Mouse (Mus musculus): ENCODE data around the gene Invs. TPM values are rescaled to one million over a fixed set of nuclear protein-coding genes. Genes with fewer than 3 reads are reported as not detected.

Invs gene
- polyA plus RNA-seq, 1 experiment from 2014 or later, result 7.7 TPM

DNA sequence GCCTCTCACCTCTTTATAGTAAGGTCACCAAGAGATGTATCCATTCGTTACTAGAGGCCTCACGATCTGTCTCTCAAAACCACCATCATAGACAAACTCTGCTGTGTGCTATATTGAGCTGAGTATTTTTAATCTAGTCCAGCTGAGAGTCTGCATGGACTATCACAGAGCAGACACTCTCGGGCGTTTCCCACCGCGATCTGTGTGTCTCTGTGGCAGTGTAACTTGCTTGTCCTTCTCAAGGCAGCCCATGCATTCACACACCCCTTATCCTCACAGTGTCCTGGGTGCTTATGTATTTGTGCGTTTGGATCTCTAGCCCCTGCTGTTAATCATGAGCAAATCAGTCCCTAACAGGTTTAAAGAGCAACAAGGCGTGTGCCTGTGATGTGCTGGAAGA is 133.9 kb downstream of the Invs start:
- no peak for ATAC-seq (ENCODE audit: low read depth)
- Histone ChIP-seq H3K4me1 (replicated peaks) (no peaks in the 10 kb centered on the region), H3K36me3 (no peaks in the 10 kb centered on the region), H3K4me3 (no peak overlapping the region), H3K9ac (no peak overlapping the region), H3K9me3 (no peaks in the 10 kb centered on the region), H3K4me2 (no peak overlapping the region), H3K27ac (replicated peaks) (no peak overlapping the region), H3K27me3 (no peaks in the 10 kb centered on the region)
- WGBS, result 93% methylated on average over 8 of the region's 8 CpGs

DNA sequence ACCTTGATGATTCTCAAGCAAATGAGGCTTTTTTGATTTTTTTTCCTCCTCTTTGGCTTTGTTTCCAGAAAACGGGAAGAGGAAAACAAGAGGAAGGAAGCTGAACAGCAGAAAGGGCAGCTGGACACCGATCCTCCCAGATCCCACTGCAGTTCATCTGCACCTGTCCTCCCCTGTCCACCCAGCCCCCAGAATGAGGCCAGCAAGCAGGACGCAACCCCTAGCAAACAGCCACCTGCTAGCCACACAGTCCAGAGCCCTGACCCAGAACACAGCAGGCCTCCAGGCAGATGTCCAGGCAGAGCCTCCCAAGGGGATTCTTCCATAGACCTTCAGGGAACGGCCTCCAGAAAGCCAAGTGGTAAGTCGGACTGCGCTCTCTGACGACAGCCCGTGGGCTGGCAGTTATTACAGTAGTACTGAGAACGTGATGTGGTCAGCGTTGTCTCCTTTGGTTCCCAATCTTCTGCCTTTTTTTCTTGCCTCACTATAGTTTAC is 136.3 kb downstream of the Invs start:
- H3K9ac ChIP-seq, result no peak overlapping the region
- no peak overlapping the region for H3K4me2 ChIP-seq
- H3K36me3 ChIP-seq, result peaks cover 6% of the 10 kb centered on the region; the same call in 1 of the 2 replicates
- WGBS, result 83% methylated on average over 10 of the region's 10 CpGs
- no peaks in the 10 kb centered on the region for H3K27me3 ChIP-seq
- no peak overlapping the region for H3K4me3 ChIP-seq
- H3K27ac ChIP-seq (replicated peaks), result no peak overlapping the region
- ATAC-seq (ENCODE audit: low read depth), result no peak
- no peaks in the 10 kb centered on the region for H3K9me3 ChIP-seq
- H3K4me1 ChIP-seq (replicated peaks), result no peaks in the 10 kb centered on the region

DNA sequence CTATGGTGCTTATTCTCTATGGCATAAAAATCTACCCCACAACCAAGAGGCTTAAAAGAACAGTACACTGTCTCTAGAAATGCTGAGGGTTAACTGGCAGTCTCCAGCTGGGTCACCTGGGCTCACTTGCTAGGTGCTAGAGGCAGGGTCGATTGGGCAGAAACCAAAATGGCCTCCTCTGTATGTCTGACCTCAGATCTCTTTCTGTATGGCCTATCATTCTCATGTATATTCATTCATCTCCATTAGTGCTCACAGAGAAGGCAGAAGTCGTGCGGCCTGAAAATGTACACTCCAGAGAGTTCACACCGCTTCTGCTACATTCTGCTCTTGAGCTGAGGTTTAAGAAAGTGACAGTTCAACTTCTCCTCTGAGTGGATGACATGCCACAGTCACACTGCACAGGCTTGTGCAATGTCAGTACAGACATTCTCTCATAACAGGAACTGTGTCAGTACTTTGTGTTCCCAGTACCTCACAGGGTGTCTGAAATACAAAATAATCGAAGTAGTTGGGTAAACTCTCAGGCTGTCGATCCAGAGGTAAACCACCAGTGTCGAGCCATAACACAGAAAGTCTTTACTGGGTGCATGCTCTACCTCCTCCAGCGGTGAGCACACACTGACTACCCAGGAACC is 139.4 kb downstream of the Invs start:
- H3K9me3 ChIP-seq, result no peaks in the 10 kb centered on the region
- H3K4me2 ChIP-seq, result no peak overlapping the region
- no peak for ATAC-seq (ENCODE audit: low read depth)
- no peaks in the 10 kb centered on the region for H3K4me1 ChIP-seq (replicated peaks)
- H3K27ac ChIP-seq (replicated peaks), result no peak overlapping the region
- 88% methylated on average over 8 of the region's 8 CpGs for WGBS
- no peaks in the 10 kb centered on the region for H3K27me3 ChIP-seq
- H3K4me3 ChIP-seq, result no peak overlapping the region
- H3K9ac ChIP-seq, result no peak overlapping the region
- H3K36me3 ChIP-seq, result peaks cover 21% of the 10 kb centered on the region

DNA sequence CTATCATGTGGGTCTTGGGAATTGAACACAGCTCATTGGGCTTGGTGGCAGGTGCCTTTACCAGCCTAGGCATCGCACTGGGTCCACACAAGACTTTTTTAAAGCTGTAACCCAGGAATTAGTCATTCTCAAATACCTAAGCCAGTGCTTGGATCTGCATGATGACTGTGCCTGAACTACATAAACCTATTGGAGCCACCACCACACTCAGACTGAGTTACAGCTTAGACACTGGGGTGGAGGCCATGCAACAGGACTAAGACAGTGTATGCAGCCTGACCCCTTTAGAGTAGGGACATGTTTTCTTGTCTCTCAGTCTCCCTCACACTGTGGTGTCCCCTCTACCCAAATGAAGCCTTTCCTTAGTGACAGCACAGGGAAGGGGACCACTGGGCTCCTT is 143.1 kb downstream of the Invs start:
- WGBS, result 96% methylated on average over 1 of the region's 1 CpGs
- H3K27ac ChIP-seq (replicated peaks), result no peak overlapping the region
- H3K4me3 ChIP-seq, result no peak overlapping the region
- no peak overlapping the region for H3K9ac ChIP-seq
- H3K4me2 ChIP-seq, result no peak overlapping the region
- H3K4me1 ChIP-seq (replicated peaks), result peaks cover 4% of the 10 kb centered on the region
- no peaks in the 10 kb centered on the region for H3K9me3 ChIP-seq
- peaks cover 21% of the 10 kb centered on the region for H3K36me3 ChIP-seq
- H3K27me3 ChIP-seq, result no peaks in the 10 kb centered on the region
- ATAC-seq (ENCODE audit: low read depth), result no peak

DNA sequence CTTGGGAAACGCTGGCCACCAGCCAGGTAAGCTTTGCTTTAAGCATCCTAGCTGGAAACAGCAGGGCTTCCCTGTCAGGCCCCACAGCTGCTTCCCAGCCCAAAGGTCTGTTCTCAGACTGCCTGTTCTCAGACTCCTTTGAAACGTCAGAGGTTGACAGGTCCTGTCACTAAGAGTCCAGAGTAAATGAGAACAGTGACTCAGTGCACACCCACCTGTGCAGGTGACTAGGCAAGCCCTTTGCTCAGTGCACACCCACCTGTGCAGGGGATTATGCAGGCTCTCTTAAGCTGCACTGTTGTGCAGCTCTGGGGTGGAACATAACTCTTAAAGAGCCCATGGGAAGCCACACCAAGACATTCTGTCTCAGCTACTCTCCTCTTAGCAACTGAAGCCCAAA is 144.2 kb downstream of the Invs start:
- WGBS, result 60% methylated on average over 2 of the region's 2 CpGs

DNA sequence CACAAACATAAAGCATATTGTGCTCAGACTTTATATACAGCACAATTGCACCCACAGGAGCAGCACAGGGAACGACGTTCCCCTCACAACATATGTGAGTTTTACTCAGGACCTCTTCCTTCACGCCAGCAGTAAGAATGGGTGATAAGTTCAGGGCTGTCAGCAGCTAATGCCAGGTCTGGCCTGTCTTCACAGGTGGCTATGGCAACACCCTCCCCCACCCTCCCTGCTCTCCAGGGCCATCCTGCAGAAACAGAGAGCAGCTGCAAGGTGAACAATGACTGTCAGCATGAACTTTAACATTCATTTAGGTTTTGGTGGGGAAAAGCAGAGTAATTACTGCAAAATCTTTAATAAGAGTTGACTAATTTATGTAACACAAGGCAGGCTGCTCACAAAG is 147.9 kb downstream of the Invs start:
- Histone ChIP-seq H3K9ac (no peak overlapping the region), H3K9me3 (no peaks in the 10 kb centered on the region), H3K36me3 (peaks cover 32% of the 10 kb centered on the region), H3K27me3 (no peaks in the 10 kb centered on the region), H3K4me1 (replicated peaks) (peaks cover 10% of the 10 kb centered on the region), H3K4me3 (no peak overlapping the region), H3K4me2 (no peak overlapping the region), H3K27ac (replicated peaks) (no peak overlapping the region)
- no peak for ATAC-seq (ENCODE audit: low read depth)
- 54% methylated on average over 3 of the region's 3 CpGs for WGBS

More for the DNA sequence above, 144.2 kb downstream of the Invs start:
- H3K4me2 ChIP-seq, result no peak overlapping the region
- H3K27ac ChIP-seq (replicated peaks), result no peak overlapping the region
- no peak overlapping the region for H3K9ac ChIP-seq
- peaks cover 25% of the 10 kb centered on the region for H3K36me3 ChIP-seq
- no peaks in the 10 kb centered on the region for H3K27me3 ChIP-seq
- no peak overlapping the region for H3K4me3 ChIP-seq
- no peaks in the 10 kb centered on the region for H3K9me3 ChIP-seq
- ATAC-seq (ENCODE audit: low read depth), result no peak
- peaks cover 10% of the 10 kb centered on the region for H3K4me1 ChIP-seq (replicated peaks)

DNA sequence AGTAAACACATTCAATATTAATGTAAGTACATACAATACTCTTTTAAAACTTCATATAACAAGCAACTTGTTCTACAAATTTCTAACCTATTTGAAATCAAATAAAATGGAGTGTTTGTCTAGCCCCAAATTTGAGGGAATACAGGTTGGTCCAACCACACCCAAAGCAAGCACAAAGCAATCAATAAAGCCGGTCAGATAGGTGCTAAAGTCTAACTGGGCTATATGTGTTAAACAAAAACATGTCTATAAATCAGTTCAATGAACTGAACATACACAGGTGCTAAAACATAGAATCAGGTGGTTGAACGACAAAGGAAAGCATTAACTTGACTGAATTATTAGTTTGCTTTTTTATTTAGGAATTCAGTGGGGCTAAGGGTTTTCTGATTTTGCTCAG is 148.5 kb downstream of the Invs start:
- Histone ChIP-seq H3K9me3 (no peaks in the 10 kb centered on the region), H3K36me3 (peaks cover 36% of the 10 kb centered on the region)
- WGBS, result 90% methylated on average over 2 of the region's 2 CpGs

DNA sequence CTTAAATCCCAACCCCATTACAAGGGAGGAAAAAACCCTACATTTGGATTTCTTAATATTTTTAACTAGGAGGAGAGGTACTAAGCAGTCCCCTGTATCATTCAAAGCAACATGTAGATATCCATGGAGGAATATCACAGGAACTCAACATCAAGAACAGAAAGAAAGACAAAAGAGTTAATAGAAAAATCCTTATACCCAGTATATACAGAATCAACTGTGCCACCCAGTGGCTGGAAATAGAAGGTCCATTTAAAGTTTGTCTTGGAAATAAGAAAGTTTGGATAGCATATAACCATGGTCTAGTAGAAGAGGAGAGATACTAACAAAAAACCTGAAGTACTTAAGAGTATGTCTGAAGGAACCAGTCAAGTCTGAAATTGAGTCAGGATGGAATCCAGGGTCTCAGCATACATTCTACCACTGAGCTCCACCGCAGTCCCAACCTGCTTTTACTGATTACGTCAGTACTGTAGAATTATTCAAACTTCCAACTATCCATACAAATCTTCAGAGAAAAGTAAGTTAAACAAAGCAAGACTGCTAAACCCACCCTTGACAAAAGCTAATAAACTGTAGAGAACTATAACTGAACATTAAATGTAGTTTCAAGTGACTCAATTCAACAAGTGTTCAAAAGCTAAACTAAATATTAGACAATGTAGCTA is 174.7 kb downstream of the Invs start:
- Histone ChIP-seq H3K9me3 (no peaks in the 10 kb centered on the region), H3K4me3 (no peak overlapping the region), H3K4me1 (replicated peaks) (no peaks in the 10 kb centered on the region), H3K27ac (replicated peaks) (no peak overlapping the region), H3K9ac (no peak overlapping the region), H3K36me3 (peaks cover 67% of the 10 kb centered on the region), H3K4me2 (no peak overlapping the region), H3K27me3 (no peaks in the 10 kb centered on the region)
- 100% methylated on average over 2 of the region's 2 CpGs for WGBS
- ATAC-seq (ENCODE audit: low read depth), result no peak

More for the DNA sequence above, 148.5 kb downstream of the Invs start:
- no peak overlapping the region for H3K27ac ChIP-seq (replicated peaks)
- no peaks in the 10 kb centered on the region for H3K27me3 ChIP-seq
- no peak overlapping the region for H3K4me3 ChIP-seq
- no peak overlapping the region for H3K4me2 ChIP-seq
- no peak for ATAC-seq (ENCODE audit: low read depth)
- no peak overlapping the region for H3K9ac ChIP-seq
- H3K4me1 ChIP-seq (replicated peaks), result peaks cover 10% of the 10 kb centered on the region

DNA sequence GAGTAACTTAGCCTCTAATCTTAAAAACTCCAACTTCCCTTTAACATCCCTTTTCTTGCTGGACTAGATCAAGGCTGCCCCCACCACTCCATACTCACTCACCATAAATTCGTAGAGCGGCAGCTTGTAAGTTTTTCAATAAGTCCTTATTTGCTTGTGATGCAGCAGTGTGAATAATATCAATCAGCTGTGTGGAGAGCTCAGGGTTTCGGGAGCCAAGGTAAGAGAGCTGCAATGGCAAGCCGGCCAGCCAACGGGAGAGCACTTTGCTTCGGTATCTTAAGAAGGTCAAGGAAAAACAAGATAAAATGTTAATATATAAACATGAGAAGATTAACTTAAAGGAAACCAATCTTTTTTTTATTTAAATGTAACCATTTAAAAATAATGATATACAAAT is 178.9 kb downstream of the Invs start:
- 93% methylated on average over 6 of the region's 6 CpGs for WGBS
- Histone ChIP-seq H3K9me3 (no peaks in the 10 kb centered on the region), H3K27ac (replicated peaks) (no peak overlapping the region), H3K4me3 (no peak overlapping the region), H3K27me3 (no peaks in the 10 kb centered on the region), H3K4me1 (replicated peaks) (no peaks in the 10 kb centered on the region), H3K4me2 (no peak overlapping the region), H3K9ac (no peak overlapping the region), H3K36me3 (peaks cover 55% of the 10 kb centered on the region)
- ATAC-seq (ENCODE audit: low read depth), result no peak

DNA sequence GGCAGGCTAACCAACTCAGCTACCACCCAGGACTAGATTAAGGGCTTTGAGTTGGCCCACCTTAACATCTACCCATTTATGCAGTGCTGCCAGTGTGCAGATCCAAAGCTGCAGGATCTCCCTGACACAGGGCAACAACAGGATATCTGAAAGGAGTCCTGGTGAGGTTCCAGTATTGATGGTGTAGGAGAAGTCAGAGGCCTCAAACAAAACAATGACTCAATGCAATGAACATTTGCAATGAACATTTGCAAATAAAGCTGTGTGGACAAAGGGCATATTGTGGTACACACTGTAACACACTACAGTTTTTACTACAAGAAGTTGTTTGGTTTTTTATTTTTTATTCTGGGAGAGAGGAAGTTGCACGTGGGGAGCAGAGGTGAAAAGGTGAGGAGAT is 181.5 kb downstream of the Invs start:
- WGBS, result 74% methylated on average over 1 of the region's 1 CpGs
- no peak for ATAC-seq (ENCODE audit: low read depth)

DNA sequence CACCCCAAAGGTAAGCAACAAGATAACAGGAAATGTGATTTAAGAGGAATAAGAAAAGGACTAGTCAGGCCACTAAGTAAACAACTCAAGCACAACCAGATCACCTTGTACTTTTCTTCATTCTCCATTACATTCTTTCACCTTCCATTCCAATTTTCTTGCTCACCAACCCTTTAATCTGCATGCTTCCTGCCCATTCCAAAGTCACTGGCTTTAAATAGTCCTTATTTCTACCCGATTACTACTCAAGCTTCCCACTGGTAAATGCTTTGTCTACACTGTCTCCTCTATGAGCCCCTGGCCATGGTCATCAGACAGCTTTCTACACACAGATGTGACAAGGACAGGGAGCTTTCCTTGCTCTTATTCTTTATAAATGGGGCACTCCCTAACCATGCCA is 191.4 kb downstream of the Invs start:
- H3K27ac ChIP-seq (replicated peaks), result no peak overlapping the region
- 37% methylated on average over 1 of the region's 1 CpGs for WGBS
- peak overlapping the region; percentile 95 for H3K9ac ChIP-seq
- peaks cover 20% of the 10 kb centered on the region for H3K36me3 ChIP-seq
- H3K9me3 ChIP-seq, result no peaks in the 10 kb centered on the region
- H3K4me2 ChIP-seq, result peak overlapping the region; percentile 95
- no peak for ATAC-seq (ENCODE audit: low read depth)
- no peaks in the 10 kb centered on the region for H3K27me3 ChIP-seq
- peaks cover 24% of the 10 kb centered on the region for H3K4me1 ChIP-seq (replicated peaks)
- no peak overlapping the region for H3K4me3 ChIP-seq

More for the DNA sequence above, 181.5 kb downstream of the Invs start:
- H3K4me3 ChIP-seq, result no peak overlapping the region
- no peak overlapping the region for H3K9ac ChIP-seq
- H3K4me1 ChIP-seq (replicated peaks), result no peaks in the 10 kb centered on the region
- no peak overlapping the region for H3K4me2 ChIP-seq
- no peaks in the 10 kb centered on the region for H3K9me3 ChIP-seq
- H3K36me3 ChIP-seq, result peaks cover 47% of the 10 kb centered on the region
- no peaks in the 10 kb centered on the region for H3K27me3 ChIP-seq
- no peak overlapping the region for H3K27ac ChIP-seq (replicated peaks)

DNA sequence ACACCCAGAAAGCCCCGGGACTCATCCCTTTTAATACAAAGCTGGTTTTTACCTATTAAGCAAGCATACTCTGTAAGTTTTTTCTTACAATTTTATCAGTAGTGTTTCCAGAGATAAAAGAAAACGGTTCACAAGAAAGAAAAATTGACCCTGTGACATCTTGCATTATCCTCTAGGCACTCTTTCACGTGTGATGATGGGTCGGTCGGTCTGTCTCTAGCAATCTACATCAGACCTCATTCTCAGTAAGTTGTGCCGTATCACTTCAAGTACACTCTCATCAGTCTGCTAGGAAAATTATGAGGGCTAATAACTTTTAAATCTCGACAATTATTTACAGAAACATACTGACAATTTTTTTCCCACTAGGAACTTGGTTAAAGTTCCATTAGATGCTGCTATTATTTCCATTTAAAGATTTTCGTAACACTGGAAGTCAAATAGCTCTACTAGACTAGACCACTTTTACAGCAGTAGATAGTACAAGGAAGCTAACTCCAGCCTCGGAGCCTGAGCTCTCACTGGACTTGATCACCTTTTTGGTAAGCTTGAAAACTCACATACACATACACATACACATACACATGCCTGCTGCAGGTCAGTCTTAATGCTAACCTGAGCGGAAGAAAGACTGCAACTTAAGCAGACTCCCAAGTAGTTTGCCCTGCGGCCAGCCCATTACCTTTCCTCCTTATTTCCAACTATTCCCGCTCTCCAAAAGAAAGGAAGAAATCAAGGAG is 192.7 kb downstream of the Invs start:
- Histone ChIP-seq H3K4me3 (peak overlapping the region; percentile 99), H3K36me3 (peaks cover 12% of the 10 kb centered on the region), H3K9me3 (no peaks in the 10 kb centered on the region), H3K27me3 (no peaks in the 10 kb centered on the region), H3K27ac (replicated peaks) (peak overlapping the region; percentile 74; the same call in 1 of the 2 replicates), H3K9ac (peak overlapping the region; percentile 95), H3K4me2 (peak overlapping the region; percentile 95), H3K4me1 (replicated peaks) (peaks cover 24% of the 10 kb centered on the region)
- WGBS, result 14% methylated on average over 12 of the region's 12 CpGs
- 0 out of 2 replicates have a peak, but pooled peaks have one; percentile 17 for ATAC-seq (ENCODE audit: low read depth)

Measured in neural tube, embryonic 13.5 days (tissue).